Mouse (Mus musculus): ENCODE data around the gene Slc25a10. TPM values are rescaled to one million over a fixed set of nuclear protein-coding genes. Genes with fewer than 3 reads are reported as not detected.

Slc25a10 gene
- polyA plus RNA-seq, 1 experiment from 2014 or later: 99.7 TPM

- Histone ChIP-seq H3K4me1 (ENCODE audit: insufficient read depth) (peaks cover 27% of the 10 kb centered on the region), H3K4me2 (ENCODE audit: low read depth, low read length) (peak overlapping the region; percentile 96), H3K9ac (replicated peaks) (peak overlapping the region; percentile 77), H3K36me3 (replicated peaks; ENCODE audit: insufficient read depth, low read length) (peaks cover 18% of the 10 kb centered on the region), H3K27me3 (ENCODE audit: insufficient read depth, low read length) (no peaks in the 10 kb centered on the region), H3K4me3 (ENCODE audit: low read depth, low read length) (peak overlapping the region; percentile 72), H3K9me3 (ENCODE audit: low read length) (no peaks in the 10 kb centered on the region), H3K27ac (ENCODE audit: low read depth) (no peak overlapping the region)
- DNase-seq: peak; percentile 44
- 35% methylated on average over 6 of the region's 6 CpGs for WGBS (ENCODE audit: insufficient replicate concordance)
- TF ChIP-seq CTCF (IDR thresholded peaks at IDR 0.05; ENCODE audit: low read depth): peak; percentile 58
- no peak for TF ChIP-seq EP300 (IDR thresholded peaks at IDR 0.05; ENCODE audit: low read depth)
- ATAC-seq: peak; percentile 20; the same call in 1 of the 2 replicates
These were observed 32.6 kb upstream of the Slc25a10 start for GRCm38 (mm10) chr11:120458847-120459597.

GRCm38 (mm10) chr11:120463536-120463935 is 28.1 kb upstream of the Slc25a10 start:
- H3K4me2 ChIP-seq (ENCODE audit: low read depth, low read length): no peak overlapping the region
- no peak overlapping the region for H3K27ac ChIP-seq (ENCODE audit: low read depth)
- peaks cover 15% of the 10 kb centered on the region for H3K36me3 ChIP-seq (replicated peaks; ENCODE audit: insufficient read depth, low read length)
- H3K9me3 ChIP-seq (ENCODE audit: low read length): no peaks in the 10 kb centered on the region
- TF ChIP-seq EP300 (IDR thresholded peaks at IDR 0.05; ENCODE audit: low read depth) (no peak), CTCF (IDR thresholded peaks at IDR 0.05; ENCODE audit: low read depth) (no peak)
- no peak overlapping the region for H3K4me3 ChIP-seq (ENCODE audit: low read depth, low read length)
- H3K27me3 ChIP-seq (ENCODE audit: insufficient read depth, low read length): no peaks in the 10 kb centered on the region
- peaks cover 17% of the 10 kb centered on the region for H3K4me1 ChIP-seq (ENCODE audit: insufficient read depth)
- WGBS (ENCODE audit: insufficient replicate concordance): 89% methylated on average over 2 of the region's 2 CpGs
- DNase-seq: no peak
- H3K9ac ChIP-seq (replicated peaks): no peak overlapping the region
- no peak for ATAC-seq

GRCm38 (mm10) chr11:120464365-120464764 is 27.3 kb upstream of the Slc25a10 start:
- WGBS (ENCODE audit: insufficient replicate concordance): 87% methylated on average over 5 of the region's 5 CpGs
- no peaks in the 10 kb centered on the region for H3K27me3 ChIP-seq (ENCODE audit: insufficient read depth, low read length)
- no peak overlapping the region for H3K4me3 ChIP-seq (ENCODE audit: low read depth, low read length)
- peaks cover 18% of the 10 kb centered on the region for H3K36me3 ChIP-seq (replicated peaks; ENCODE audit: insufficient read depth, low read length)
- ATAC-seq: no peak
- H3K27ac ChIP-seq (ENCODE audit: low read depth): no peak overlapping the region
- H3K4me2 ChIP-seq (ENCODE audit: low read depth, low read length): no peak overlapping the region
- no peak overlapping the region for H3K9ac ChIP-seq (replicated peaks)
- TF ChIP-seq EP300 (IDR thresholded peaks at IDR 0.05; ENCODE audit: low read depth): no peak
- no peak for TF ChIP-seq CTCF (IDR thresholded peaks at IDR 0.05; ENCODE audit: low read depth)
- H3K4me1 ChIP-seq (ENCODE audit: insufficient read depth): peaks cover 18% of the 10 kb centered on the region
- H3K9me3 ChIP-seq (ENCODE audit: low read length): no peaks in the 10 kb centered on the region
- no peak for DNase-seq

- DNase-seq (no peak), ATAC-seq (no peak)
- Histone ChIP-seq H3K9ac (replicated peaks) (no peak overlapping the region), H3K27ac (ENCODE audit: low read depth) (no peak overlapping the region), H3K27me3 (ENCODE audit: insufficient read depth, low read length) (no peaks in the 10 kb centered on the region), H3K36me3 (replicated peaks; ENCODE audit: insufficient read depth, low read length) (peaks cover 26% of the 10 kb centered on the region), H3K9me3 (ENCODE audit: low read length) (no peaks in the 10 kb centered on the region), H3K4me3 (ENCODE audit: low read depth, low read length) (no peak overlapping the region), H3K4me1 (ENCODE audit: insufficient read depth) (peaks cover 18% of the 10 kb centered on the region), H3K4me2 (ENCODE audit: low read depth, low read length) (no peak overlapping the region)
- no peak for TF ChIP-seq CTCF (IDR thresholded peaks at IDR 0.05; ENCODE audit: low read depth)
- TF ChIP-seq EP300 (IDR thresholded peaks at IDR 0.05; ENCODE audit: low read depth): no peak
- 81% methylated on average over 4 of the region's 4 CpGs for WGBS (ENCODE audit: insufficient replicate concordance)
These were observed 26.1 kb upstream of the Slc25a10 start for GRCm38 (mm10) chr11:120465521-120465920.

- Histone ChIP-seq H3K36me3 (replicated peaks; ENCODE audit: insufficient read depth, low read length) (peaks cover 31% of the 10 kb centered on the region), H3K9ac (replicated peaks) (peak within 1 kb of the TSS; percentile 88), H3K4me2 (ENCODE audit: low read depth, low read length) (peak within 1 kb of the TSS; percentile 92), H3K4me3 (ENCODE audit: low read depth, low read length) (peak within 1 kb of the TSS; percentile 96), H3K4me1 (ENCODE audit: insufficient read depth) (peaks cover 18% of the 10 kb centered on the region), H3K27me3 (ENCODE audit: insufficient read depth, low read length) (no peaks in the 10 kb centered on the region), H3K9me3 (ENCODE audit: low read length) (no peaks in the 10 kb centered on the region), H3K27ac (ENCODE audit: low read depth) (peak within 1 kb of the TSS; percentile 67)
- ATAC-seq (peak; percentile 99), DNase-seq (peak; percentile 97)
- 1% methylated on average over 54 of the region's 54 CpGs for WGBS (ENCODE audit: insufficient replicate concordance)
- TF ChIP-seq EP300 (IDR thresholded peaks at IDR 0.05; ENCODE audit: low read depth) (no peak), CTCF (IDR thresholded peaks at IDR 0.05; ENCODE audit: low read depth) (no peak; the same call in 1 of the 2 replicates)
These were observed 24.4 kb upstream of the Slc25a10 start, which contains the start of gene Arl16 for GRCm38 (mm10) chr11:120467051-120467735. Gene Arl16, minus strand, starts transcription at chr11:120467607.

GRCm38 (mm10) chr11:120467736-120468092 is 23.9 kb upstream of the Slc25a10 start:
- DNase-seq: no peak
- peak; percentile 56 for ATAC-seq
- peak overlapping the region; percentile 96 for H3K4me3 ChIP-seq (ENCODE audit: low read depth, low read length)
- H3K27ac ChIP-seq (ENCODE audit: low read depth): peak overlapping the region; percentile 67
- H3K36me3 ChIP-seq (replicated peaks; ENCODE audit: insufficient read depth, low read length): peaks cover 36% of the 10 kb centered on the region
- peak overlapping the region; percentile 89 for H3K4me2 ChIP-seq (ENCODE audit: low read depth, low read length)
- peak overlapping the region; percentile 88 for H3K9ac ChIP-seq (replicated peaks)
- WGBS (ENCODE audit: insufficient replicate concordance): under 1% methylated on average over 33 of the region's 33 CpGs
- H3K4me1 ChIP-seq (ENCODE audit: insufficient read depth): peaks cover 18% of the 10 kb centered on the region
- no peak for TF ChIP-seq CTCF (IDR thresholded peaks at IDR 0.05; ENCODE audit: low read depth)
- TF ChIP-seq EP300 (IDR thresholded peaks at IDR 0.05; ENCODE audit: low read depth): no peak
- no peaks in the 10 kb centered on the region for H3K27me3 ChIP-seq (ENCODE audit: insufficient read depth, low read length)
- H3K9me3 ChIP-seq (ENCODE audit: low read length): no peaks in the 10 kb centered on the region
